Mouse (Mus musculus) embryonic facial prominence, embryonic 14.5 days (tissue): ENCODE data around the gene Abhd12. TPM values are rescaled to one million over a fixed set of nuclear protein-coding genes. Genes with fewer than 3 reads are reported as not detected.

ENCODE experiments used
- ATAC-seq: fragments of 200-750 bp; cut with Nextera tagmentation; 2 replicates; pipeline ENCODE4 v1.8.0; 2017; ENCODE audit warnings: low read depth, moderate number of reproducible peaks, moderate TSS enrichment
- DNase-seq: peaks from one replicate; pipeline ENCODE4 v3.0.0-alpha.2; 2015; ENCODE audit warnings: low spot score
- H3K27ac ChIP-seq: fragments of 300-500 bp; sonication (generic); replicated peaks from 2 replicates; pipeline ENCODE4 v1.5.1; 2014; ENCODE audit warnings: low read depth, mild to moderate bottlenecking, low read length, moderate library complexity
- H3K27me3 ChIP-seq: fragments of 300-500 bp; sonication (generic); replicated peaks from 2 replicates; pipeline ENCODE4 v1.6.1; 2014; ENCODE audit warnings: low read length; ENCODE audit not compliant: control insufficient read depth, insufficient read depth
- H3K36me3 ChIP-seq: fragments of 300-500 bp; sonication (generic); 2 replicates; pipeline ENCODE4 v1.6.1; 2014; ENCODE audit warnings: low read length, mixed read lengths; ENCODE audit not compliant: control insufficient read depth, insufficient read depth
- H3K4me1 ChIP-seq: fragments of 300-500 bp; sonication (generic); 2 replicates; pipeline ENCODE4 v1.6.1; 2014; ENCODE audit warnings: antibody characterized with exemption, low read length; ENCODE audit not compliant: control insufficient read depth, insufficient read depth
- H3K4me2 ChIP-seq: fragments of 300-500 bp; sonication (generic); 2 replicates; pipeline ENCODE4 v1.6.1; 2014; ENCODE audit warnings: low read depth, mild to moderate bottlenecking, low read length, moderate library complexity, mixed read lengths
- H3K4me3 ChIP-seq: fragments of 300-500 bp; sonication (generic); 2 replicates; pipeline ENCODE4 v1.5.1; 2014; ENCODE audit warnings: low read depth, mild to moderate bottlenecking, low read length
- H3K9ac ChIP-seq: fragments of 300-500 bp; sonication (generic); 2 replicates; pipeline ENCODE4 v1.6.1; 2014; ENCODE audit warnings: low read depth, mild to moderate bottlenecking, low read length, moderate library complexity, mixed read lengths
- H3K9me3 ChIP-seq: fragments of 300-500 bp; sonication (generic); 2 replicates; pipeline ENCODE4 v1.6.1; 2016; ENCODE audit warnings: low read length; ENCODE audit not compliant: control insufficient read depth
- WGBS: fragments of 180-500 bp; shearing (Covaris S2); extraction: QIAGEN DNeasy Blood & Tissue Kit; methylation state at CpG from one replicate; pipeline ENCODE4 v1.1.7; 2014; 5-methylcytosine and 5-hydroxymethylcytosine counted together
- polyA plus RNA-seq: library from polyadenylated mRNA; unstranded; fragments of >200 nt; fragmentation: Nextera tagmentation; extraction: Ambion mirVana; gene quantifications from 2 replicates; pipeline ENCODE4 v1.2.1, GENCODE M21; 2014

The Abhd12 gene
- polyA plus RNA-seq, 1 experiment from 2014 or later = 65.9 TPM

GRCm38 (mm10) chr2:150837781-150838180 is 66.8 kb downstream of the Abhd12 start:
- H3K27me3 ChIP-seq = no peaks in the 10 kb centered on the region

GRCm38 (mm10) chr2:150836906-150837305 is 67.6 kb downstream of the Abhd12 start:
- no peaks in the 10 kb centered on the region for H3K4me1 ChIP-seq
- H3K27me3 ChIP-seq = no peaks in the 10 kb centered on the region
- no peak overlapping the region for H3K27ac ChIP-seq
- DNase-seq (no peak), ATAC-seq (no peak)
- H3K9me3 ChIP-seq = no peaks in the 10 kb centered on the region
- no peak overlapping the region for H3K4me2 ChIP-seq
- H3K4me3 ChIP-seq = no peak overlapping the region
- H3K9ac ChIP-seq = no peak overlapping the region
- WGBS = 83% methylated on average over 15 of the region's 15 CpGs
- H3K36me3 ChIP-seq = peaks cover 35% of the 10 kb centered on the region

More at GRCm38 (mm10) chr2:150837781-150838180, 66.8 kb downstream of the Abhd12 start:
- H3K4me2 ChIP-seq = no peak overlapping the region
- ATAC-seq (no peak), DNase-seq (no peak)
- no peak overlapping the region for H3K9ac ChIP-seq
- H3K27ac ChIP-seq = no peak overlapping the region
- H3K4me3 ChIP-seq = no peak overlapping the region
- H3K4me1 ChIP-seq = no peaks in the 10 kb centered on the region
- 97% methylated on average over 3 of the region's 3 CpGs for WGBS
- H3K9me3 ChIP-seq = no peaks in the 10 kb centered on the region
- peaks cover 27% of the 10 kb centered on the region for H3K36me3 ChIP-seq

GRCm38 (mm10) chr2:150835975-150836374 is 68.6 kb downstream of the Abhd12 start:
- no peaks in the 10 kb centered on the region for H3K4me1 ChIP-seq
- 91% methylated on average over 4 of the region's 4 CpGs for WGBS
- H3K27me3 ChIP-seq = no peaks in the 10 kb centered on the region
- H3K27ac ChIP-seq = no peak overlapping the region
- no peak for ATAC-seq
- H3K4me3 ChIP-seq = no peak overlapping the region
- H3K9me3 ChIP-seq = no peaks in the 10 kb centered on the region
- peaks cover 45% of the 10 kb centered on the region for H3K36me3 ChIP-seq
- DNase-seq = no peak
- H3K4me2 ChIP-seq = no peak overlapping the region
- H3K9ac ChIP-seq = no peak overlapping the region

GRCm38 (mm10) chr2:150834616-150835015 is 69.9 kb downstream of the Abhd12 start:
- Histone ChIP-seq H3K4me3 (no peak overlapping the region), H3K9me3 (no peaks in the 10 kb centered on the region), H3K27me3 (no peaks in the 10 kb centered on the region), H3K9ac (no peak overlapping the region), H3K4me2 (no peak overlapping the region), H3K4me1 (no peaks in the 10 kb centered on the region), H3K36me3 (peaks cover 58% of the 10 kb centered on the region), H3K27ac (no peak overlapping the region)
- no peak for DNase-seq
- 95% methylated on average over 7 of the region's 7 CpGs for WGBS
- no peak for ATAC-seq

- H3K36me3 ChIP-seq = peaks cover 78% of the 10 kb centered on the region
- no peak for ATAC-seq
- H3K9me3 ChIP-seq = no peaks in the 10 kb centered on the region
- no peak overlapping the region for H3K4me2 ChIP-seq
- WGBS = 96% methylated on average over 7 of the region's 7 CpGs
- H3K9ac ChIP-seq = no peak overlapping the region
- no peaks in the 10 kb centered on the region for H3K4me1 ChIP-seq
- no peak overlapping the region for H3K4me3 ChIP-seq
- DNase-seq = no peak
- H3K27me3 ChIP-seq = no peaks in the 10 kb centered on the region
- no peak overlapping the region for H3K27ac ChIP-seq
Measured at GRCm38 (mm10) chr2:150832029-150832428, 72.5 kb downstream of the Abhd12 start.

GRCm38 (mm10) chr2:150830911-150831441 is 73.6 kb downstream of the Abhd12 start:
- no peaks in the 10 kb centered on the region for H3K4me1 ChIP-seq
- H3K4me2 ChIP-seq = no peak overlapping the region
- no peaks in the 10 kb centered on the region for H3K27me3 ChIP-seq
- DNase-seq = no peak
- H3K9ac ChIP-seq = no peak overlapping the region
- H3K9me3 ChIP-seq = no peaks in the 10 kb centered on the region
- H3K36me3 ChIP-seq = peaks cover 89% of the 10 kb centered on the region
- 89% methylated on average over 3 of the region's 3 CpGs for WGBS
- H3K4me3 ChIP-seq = no peak overlapping the region
- no peak overlapping the region for H3K27ac ChIP-seq
- ATAC-seq = no peak

GRCm38 (mm10) chr2:150830011-150830410 is 74.5 kb downstream of the Abhd12 start:
- 89% methylated on average over 2 of the region's 2 CpGs for WGBS
- H3K36me3 ChIP-seq = peaks cover 98% of the 10 kb centered on the region
- H3K27me3 ChIP-seq = no peaks in the 10 kb centered on the region
- ATAC-seq (no peak), DNase-seq (no peak)
- H3K4me2 ChIP-seq = no peak overlapping the region
- no peak overlapping the region for H3K9ac ChIP-seq
- no peak overlapping the region for H3K27ac ChIP-seq
- no peaks in the 10 kb centered on the region for H3K4me1 ChIP-seq
- no peaks in the 10 kb centered on the region for H3K9me3 ChIP-seq
- H3K4me3 ChIP-seq = no peak overlapping the region

- no peak for DNase-seq
- H3K9me3 ChIP-seq = no peaks in the 10 kb centered on the region
- H3K9ac ChIP-seq = no peak overlapping the region
- peaks cover 99% of the 10 kb centered on the region for H3K36me3 ChIP-seq
- no peak overlapping the region for H3K4me3 ChIP-seq
- no peak overlapping the region for H3K4me2 ChIP-seq
- H3K27me3 ChIP-seq = no peaks in the 10 kb centered on the region
- 82% methylated on average over 4 of the region's 4 CpGs for WGBS
- no peaks in the 10 kb centered on the region for H3K4me1 ChIP-seq
- no peak overlapping the region for H3K27ac ChIP-seq
- no peak for ATAC-seq
Measured at GRCm38 (mm10) chr2:150828654-150829053, 75.9 kb downstream of the Abhd12 start.

- no peak for ATAC-seq
- WGBS = 86% methylated on average over 3 of the region's 3 CpGs
- H3K9me3 ChIP-seq = no peaks in the 10 kb centered on the region
Measured at GRCm38 (mm10) chr2:150828164-150828563, 76.4 kb downstream of the Abhd12 start.

More at GRCm38 (mm10) chr2:150828164-150828563, 76.4 kb downstream of the Abhd12 start:
- Histone ChIP-seq H3K4me3 (no peak overlapping the region), H3K27me3 (no peaks in the 10 kb centered on the region), H3K9ac (no peak overlapping the region), H3K36me3 (peaks cover 99% of the 10 kb centered on the region), H3K4me2 (no peak overlapping the region), H3K27ac (no peak overlapping the region), H3K4me1 (no peaks in the 10 kb centered on the region)
- DNase-seq = no peak
